Mouse (Mus musculus): ENCODE measurements around the gene Stk11ip. TPM values are rescaled to one million over a fixed set of nuclear protein-coding genes. Genes with fewer than 3 reads are reported as not detected.

Gene Stk11ip
- polyA plus RNA-seq, 3 experiments from 2014 or later: 6.5 to 11.9 (median 10.5) TPM

DNA sequence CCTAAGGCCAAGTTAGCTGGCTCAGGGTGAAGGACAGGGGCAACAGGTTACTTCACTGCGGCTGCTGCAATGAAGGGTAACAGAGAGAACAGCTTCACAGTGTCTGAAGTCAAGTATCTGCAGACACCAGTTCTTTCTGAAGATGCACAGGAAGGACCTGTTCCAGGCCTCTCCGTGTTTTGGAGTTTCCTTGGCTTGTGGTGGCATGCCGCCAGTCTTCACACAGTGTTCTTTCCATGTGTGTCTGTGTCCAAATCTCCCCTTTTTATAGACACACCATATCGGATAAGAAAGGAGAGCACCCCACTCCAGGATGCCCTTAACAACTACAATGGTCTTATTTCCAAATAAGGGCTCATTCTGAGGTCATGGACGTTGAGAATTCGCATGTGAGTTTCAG lies 23.0 kb downstream of the Stk11ip start:
- ATAC-seq: no peak

DNA sequence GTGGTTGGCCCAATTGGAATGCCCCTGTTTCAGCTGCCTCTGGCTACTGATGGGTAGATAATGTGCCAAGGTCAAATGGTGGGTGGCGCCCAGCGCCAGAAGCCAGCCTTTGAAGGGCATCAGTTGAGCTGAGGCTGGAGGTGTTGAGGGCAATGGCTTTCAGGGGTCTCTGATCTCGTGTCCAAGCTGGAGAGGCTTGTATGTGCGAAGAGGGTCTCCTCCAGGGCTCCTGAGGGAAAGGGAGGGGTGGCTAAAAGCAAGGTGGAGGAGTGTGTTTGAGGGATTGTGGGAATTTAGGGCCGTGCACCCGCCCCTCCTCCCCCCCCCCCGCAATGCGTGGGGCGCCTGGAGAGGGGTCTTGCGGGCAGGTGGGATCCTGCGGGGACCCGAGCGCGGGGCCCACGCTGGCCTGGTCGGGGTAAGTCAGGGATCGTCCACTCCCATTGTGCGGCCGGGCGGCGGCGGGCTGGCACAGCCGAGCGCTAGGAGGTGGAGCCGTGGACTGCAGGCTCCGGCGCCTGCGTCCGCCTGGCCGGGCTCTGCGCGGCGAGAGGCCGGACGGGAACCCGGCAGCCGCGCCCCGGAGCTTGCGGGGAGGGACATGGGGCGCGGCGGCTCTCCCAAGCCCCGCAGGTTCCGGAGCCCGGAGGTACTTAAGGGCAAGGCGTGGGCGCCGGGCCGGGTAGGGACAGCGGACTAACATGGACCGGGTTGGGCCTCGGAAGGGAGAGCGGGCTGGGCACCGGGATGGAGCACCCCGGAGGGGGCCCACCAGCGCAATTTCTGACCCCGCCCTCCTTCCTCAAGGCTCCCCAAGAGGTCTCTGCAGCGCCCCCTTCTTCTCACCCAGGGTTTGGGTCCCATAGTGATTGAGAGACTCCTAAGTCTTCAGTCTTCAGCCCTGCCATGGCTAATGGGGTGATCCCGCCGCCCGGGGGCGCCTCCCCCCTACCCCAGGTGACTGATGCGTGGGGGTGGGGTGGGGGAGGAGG lies 24.9 kb downstream of the Stk11ip start, which contains the start of gene Slc4a3:
Slc4a3 (plus strand) TSS at position 302 of the 992 bp plus-strand sequence.
- no peak for ATAC-seq

DNA sequence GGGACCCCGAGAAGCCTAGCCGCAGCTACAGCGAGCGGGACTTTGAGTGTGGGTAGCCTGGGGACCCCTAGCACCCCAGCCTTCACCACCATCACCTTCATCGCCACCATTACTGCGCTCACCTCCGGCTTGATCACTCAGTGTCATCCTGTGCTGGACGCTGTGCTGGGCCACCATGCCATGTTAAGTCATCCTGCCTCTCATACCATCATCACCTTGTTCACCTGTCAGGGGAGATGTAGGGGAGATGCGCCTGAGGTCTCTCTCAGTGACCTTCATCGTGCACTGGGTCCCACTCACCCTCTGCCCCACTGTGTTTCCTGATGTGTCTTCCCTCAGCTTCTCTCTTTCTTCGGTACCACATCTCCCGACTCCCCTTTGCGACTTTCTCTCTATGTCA lies 26.0 kb downstream of the Stk11ip start:
- no peak for ATAC-seq

DNA sequence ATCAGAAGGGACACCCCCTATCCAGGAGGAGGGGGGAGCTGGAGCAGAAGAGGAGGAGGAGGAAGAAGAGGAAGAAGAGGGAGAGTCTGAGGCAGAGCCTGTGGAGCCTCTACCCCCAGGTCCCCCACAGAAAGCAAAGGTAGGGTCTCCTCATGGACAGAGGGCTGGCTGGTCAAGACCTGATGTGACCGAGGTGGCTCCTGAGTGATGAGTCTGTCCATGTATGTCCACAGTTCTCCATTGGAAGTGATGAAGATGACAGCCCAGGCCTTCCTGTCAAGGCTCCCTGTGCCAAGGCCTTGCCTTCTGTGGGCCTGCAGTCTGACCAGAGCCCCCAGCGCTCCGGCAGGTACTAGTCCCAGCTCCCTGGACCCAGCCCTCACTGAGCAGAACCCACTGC lies 26.8 kb downstream of the Stk11ip start:
- no peak for ATAC-seq

DNA sequence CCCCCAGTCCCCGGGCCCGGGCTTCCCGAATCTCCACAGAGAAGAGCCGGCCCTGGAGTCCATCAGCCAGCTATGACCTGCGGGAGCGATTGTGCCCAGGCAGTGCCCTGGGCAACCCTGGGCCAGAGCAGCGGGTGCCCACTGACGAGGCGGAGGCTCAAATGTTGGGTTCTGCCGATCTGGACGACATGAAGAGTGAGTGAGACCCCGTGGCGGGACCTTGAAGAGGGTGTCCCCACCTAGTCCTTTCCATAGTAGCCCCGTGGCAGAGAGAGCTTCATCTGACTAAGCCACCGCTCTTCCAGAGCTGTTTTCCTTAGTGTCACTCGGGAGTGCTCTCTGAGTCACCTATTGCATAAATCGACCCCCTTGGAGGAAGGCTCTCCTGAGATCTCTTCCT lies 27.5 kb downstream of the Stk11ip start:
- ATAC-seq: no peak

DNA sequence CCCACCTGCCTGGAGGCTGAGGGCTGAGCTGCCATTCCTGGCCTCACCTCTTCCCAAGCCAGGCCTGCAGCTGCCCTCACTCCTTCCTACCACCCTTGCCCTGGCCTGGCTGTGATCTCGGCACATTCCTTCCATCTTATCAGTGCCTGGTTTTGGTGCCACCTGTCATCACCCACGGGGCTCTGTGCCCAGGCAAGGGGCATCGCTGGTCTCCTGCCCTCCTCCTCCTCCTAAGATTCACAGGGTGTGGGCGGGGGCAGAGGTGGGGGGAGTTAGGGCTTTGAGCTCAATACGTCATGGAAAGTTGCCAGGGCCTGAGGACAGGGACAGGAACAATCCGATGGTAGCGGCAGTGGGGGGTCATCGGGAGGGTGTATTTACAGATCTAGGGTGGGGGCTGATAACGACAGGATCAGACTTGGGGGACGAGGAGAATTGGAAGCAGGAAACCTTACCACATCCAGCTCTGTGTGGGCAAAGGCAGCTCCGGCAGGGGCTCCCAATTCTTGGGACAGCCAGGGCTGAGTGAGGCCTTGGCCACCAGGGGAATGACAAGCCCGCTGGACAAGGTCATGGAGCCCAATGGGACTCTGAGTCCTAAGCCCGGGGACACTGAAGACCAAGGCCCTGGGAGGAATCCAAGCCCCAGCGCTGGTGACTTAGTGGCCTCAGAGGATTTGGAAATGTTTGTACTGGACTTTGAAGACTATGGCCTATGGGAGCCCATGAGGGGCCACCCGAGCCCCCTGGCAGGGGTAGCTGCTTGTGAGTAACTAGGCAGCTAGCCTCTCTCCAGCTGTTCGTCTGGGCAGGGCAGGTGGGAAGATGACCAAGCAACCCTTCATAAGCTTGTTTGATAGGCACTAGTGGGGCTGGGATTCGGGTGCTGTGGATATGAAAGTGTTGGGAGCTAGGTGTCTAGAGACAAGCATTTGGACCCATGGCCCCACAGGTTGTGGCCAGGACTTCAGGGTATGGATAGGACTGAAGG lies 28.3 kb downstream of the Stk11ip start:
- ATAC-seq: no peak

DNA sequence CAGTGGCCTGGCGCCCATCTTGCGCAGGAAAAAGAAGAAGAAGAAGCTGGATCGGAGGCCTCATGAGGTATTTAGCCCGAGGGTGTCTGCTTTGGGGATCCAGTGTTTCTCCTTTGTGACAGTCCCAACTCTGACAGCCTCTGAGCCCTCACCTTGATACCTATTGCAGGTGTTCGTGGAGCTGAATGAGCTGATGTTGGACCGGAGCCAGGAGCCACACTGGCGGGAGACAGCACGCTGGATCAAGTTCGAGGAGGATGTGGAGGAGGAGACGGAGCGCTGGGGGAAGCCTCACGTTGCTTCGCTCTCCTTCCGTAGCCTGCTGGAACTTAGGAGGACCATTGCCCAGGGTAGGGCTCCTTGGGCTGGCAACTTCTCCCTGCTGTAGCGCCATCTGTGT lies 29.3 kb downstream of the Stk11ip start:
- no peak for ATAC-seq

DNA sequence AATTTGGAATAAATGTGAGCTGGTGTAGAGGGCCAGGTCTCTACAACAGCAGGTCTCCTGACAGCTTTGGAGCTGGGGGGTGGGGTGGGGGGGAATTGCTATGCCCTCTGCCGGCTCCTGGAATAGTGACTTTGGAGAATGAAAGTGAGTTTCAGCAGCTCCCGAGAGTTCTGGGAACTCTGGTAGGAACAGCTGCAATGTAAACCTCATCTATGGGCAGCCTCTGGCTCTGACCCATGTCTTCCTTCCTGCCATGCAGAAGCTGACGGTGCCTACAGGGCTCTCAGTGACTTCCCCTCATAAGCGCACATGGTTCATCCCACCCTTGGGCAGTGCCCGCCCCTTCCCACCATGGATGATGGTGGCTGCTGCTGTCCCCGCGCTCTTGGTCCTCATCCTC lies 34.4 kb downstream of the Stk11ip start:
- ATAC-seq: no peak

DNA sequence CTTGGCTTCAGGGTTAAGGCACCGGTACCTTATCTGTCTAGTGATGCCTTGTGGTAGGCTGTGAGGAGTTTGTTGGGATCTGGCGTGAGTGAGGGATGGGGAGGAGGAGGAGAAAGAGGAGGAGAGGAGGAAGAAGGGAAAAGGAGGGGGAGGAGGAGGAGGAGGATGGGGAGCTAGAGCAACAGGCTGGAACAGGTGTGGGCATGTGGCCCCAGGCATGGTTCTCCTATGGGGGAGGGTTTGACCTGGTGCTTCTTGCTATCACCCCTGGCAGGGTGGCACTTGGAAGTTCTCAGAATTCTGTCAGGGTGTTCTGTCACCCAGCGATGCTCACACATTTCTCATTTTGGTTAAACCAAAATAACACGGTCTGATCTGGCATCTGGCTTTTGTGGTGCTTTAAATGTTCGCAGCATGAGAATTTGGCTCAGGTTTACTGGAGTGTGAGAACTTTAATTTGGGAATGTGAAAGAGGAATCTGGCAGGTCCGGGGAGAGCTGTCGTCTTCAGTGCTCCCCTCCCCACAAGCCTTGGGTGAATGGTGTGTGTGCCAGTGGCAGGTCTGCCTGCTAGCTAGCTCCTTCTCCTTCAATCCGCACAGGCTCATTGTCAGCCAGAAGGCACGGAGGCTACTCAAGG lies 34.9 kb downstream of the Stk11ip start:
- ATAC-seq: no peak

DNA sequence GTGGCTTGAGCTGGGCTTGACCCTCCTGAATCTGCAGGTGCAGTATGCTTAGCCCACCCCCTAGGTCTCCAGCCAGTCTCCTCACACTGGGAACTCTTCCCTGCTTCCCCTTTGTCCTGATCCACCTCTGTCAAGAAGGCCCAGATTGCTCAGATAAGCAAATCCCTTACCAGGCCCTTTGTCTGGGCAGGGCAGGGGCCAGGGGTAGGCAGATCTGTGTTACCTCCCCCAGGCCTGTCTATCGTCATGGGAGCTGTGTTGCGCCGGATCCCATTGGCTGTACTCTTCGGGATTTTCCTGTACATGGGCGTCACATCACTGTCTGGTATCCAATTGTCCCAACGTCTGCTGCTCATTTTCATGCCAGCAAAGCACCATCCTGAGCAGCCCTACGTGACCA lies 35.7 kb downstream of the Stk11ip start:
- ATAC-seq: no peak

DNA sequence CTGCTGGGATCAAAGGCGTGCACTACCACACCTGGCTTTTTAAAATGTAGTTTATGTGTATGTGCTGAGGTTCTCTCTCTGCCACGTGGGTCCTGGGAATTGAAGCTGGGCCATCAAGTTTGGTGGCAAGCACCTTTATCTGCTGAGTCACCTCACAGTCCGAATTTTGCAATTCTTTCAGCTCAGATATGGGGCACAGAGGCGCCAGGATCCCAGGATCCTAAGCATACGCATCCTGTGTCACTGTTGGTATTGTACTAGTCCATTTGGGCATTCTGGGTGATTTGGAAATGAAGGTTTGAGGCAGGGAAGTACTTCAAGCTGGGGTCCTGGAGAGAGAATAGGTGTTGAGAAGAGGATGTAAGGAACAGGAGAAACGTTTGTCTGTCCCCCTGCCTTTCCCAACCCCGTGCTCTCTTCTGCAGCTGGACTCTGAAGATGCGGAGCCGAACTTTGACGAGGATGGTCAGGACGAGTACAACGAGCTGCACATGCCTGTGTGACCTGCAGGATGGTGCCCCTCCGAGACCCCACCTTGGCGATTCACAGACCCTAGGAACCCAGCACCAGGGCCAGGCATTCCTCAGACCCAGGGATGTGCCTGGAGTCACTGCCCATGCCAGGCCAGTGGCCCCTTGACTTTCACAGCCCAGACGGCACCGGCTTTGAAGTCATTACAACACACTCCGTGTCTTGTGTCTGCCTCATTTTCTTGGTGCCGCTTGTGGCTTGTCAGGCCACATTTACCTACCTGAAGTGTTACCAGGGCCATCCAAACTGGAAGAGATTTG lies 37.3 kb downstream of the Stk11ip start:
- ATAC-seq: no peak

DNA sequence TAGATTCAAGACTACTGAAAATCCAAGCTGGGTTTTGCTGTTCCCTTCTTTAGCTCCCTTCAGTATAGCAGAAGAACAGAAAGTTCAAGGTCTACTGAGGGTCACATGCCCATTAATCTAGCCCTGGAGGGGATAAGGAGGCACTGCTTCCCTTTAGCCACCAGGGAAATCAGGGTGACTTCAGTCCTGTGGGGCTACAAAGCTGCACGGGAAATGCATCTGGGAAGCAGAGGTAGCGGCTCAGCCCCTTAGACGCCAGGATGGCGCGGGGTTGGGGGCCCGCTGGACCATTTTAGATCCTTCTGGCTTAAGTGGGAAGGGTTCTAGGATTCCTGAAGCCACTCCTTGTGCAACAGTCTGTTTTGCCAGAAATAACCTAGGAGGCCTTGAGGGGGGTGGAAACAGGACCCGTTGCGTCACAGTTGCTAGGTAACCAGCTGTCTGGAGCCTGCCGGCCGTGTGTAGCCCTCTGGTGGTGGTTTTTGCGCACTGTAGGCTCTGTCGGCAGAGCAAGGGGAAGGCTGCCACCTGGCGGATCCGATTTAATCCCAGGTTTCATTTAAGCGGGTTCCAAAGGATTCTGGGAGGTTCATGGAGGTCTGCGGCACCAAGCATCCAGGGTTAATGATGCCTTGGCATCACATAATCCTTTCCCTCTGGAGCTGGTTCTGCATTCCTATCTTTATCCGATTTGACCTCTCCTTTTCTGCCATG lies 38.0 kb downstream of the Stk11ip start:
- peak; percentile 69 for ATAC-seq

DNA sequence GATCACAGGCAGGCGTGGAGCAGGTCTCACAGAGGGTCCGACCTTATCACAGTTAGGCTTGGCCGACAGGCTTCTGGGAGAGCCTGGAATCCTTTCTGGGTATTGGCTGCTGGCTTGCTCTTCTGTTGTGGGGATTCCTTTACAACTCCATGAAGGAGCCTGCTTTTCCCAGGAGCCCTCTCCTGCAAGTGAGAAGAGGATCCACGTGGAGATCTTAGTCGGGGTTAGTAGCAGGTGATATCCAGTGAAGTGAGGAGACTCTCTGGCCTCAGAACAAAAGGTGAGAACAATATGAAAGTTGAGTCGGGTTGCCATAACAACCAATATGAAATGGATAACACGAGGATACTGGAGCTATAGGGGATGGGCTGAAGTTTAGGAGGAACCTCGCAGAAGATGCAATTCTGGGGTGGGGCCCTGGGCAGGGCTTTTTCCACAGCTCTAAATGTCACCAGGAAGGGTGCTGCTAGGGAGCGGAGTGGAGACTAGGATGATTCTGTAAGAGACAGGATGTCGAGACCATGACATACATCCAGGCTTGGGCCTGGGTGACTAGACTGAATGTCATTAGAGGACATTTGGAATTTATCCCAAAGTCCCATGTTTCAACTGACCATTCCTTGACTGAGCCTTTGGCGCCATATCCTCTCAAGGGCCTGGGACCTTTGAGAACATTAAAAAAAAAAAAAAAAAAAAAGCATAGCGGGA lies 39.0 kb downstream of the Stk11ip start:
- no peak for ATAC-seq

DNA sequence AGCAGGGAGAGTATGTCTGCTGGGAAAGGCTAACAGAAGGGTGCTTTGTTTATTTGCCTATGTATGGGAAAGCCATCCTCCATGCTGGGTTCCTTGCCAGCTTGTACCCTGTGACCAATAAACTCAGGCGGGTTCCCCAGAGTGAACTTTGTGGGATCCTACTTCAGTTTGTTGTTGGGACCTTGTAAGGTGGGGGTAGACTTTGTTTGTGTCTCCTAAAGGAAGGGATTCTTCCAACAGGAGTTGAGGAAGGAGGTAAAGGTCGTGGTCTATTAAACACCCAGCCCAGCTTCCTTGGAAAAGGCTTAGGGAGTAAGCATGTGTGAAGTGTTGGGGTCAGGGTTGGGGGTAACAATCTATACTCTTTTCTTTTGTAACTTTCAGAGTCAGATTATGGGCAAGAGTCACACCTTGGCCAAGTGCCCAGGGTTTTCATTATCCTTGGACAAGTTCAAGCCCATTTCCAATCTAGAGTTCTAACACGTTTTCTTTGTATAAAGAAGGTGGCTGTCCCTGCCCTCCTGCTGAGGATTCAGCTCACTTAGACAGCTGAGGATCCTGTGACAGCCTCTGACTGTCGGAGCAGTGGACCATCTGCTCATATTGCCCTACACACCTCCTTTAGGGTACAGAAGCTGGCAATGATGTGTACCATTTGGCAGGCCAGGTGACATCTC lies 40.0 kb downstream of the Stk11ip start:
- ATAC-seq: no peak

DNA sequence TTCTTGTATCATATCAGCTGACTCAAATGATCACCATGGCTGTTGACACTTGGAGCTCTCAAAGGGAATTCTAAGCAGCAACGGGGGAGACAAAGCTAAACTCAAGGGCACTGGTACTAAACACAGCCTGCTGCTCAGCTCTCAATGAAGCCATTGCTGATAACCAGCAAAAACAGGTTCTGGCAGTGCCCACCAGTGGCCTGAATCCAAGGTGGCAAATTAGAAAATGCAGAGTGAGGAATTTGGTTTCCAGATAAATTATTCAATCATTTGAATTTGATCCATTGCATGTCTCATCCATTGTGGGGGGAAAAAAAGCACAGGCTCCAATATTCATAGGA lies 40.5 kb downstream of the Stk11ip start:
- no peak for ATAC-seq

DNA sequence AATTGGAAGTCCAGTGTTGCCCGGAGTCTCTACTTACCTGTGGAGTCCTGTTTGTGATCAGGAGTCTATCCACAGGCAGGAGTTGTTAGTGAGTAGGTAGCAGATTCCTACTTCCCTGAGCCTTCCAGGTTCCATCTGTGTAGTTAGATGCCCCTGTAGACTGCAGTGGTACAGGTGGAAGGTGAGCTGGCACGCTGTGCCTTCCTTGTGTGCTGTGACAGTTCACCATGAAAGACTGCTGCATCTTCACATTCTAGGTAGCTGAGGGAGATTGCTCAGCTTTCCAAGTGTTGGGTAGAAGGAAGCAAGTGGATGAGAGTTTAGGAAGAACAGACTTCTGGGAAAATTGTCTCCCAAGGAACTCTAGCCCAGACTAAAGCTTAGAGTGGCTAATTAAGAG lies 42.8 kb downstream of the Stk11ip start:
- ATAC-seq: no peak

DNA sequence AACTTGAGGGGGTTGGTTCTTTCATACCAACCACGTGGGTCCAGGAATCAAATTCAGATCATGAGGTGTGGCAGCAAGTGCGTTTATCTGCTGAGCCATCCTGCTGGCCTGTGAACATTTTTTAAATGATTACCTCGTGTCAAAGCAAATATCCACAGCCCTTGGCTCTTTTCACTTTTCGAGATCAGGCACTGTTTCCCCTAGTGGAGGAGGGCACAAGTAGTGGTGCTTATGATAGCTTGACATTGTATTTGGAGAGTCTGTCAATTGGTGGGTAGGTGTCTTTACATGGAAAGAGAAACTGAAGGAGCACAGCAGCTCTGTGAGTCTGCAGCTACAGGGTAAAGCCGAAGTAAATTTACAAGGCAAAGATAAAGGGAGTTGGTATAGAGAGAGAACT lies 43.6 kb downstream of the Stk11ip start:
- no peak for ATAC-seq

DNA sequence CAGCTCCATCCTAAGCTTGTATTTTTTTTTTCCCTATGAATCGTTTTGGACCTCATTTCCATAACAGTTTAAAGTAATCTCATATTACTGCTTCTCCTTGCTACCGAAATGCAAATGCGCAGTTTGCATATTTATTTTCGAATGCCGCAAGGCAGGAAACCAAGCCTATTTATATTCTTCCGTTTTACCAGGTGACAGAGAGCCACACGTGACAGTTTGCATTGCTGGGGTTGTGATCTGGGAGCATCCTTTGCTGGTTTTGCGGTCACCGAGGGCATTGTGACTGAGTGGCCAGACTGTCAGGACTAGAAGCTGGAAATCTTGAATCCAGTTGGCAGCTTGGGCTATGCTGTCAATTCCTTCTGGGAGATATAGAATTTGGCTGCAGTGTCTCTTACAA lies 44.3 kb downstream of the Stk11ip start:
- ATAC-seq: no peak

DNA sequence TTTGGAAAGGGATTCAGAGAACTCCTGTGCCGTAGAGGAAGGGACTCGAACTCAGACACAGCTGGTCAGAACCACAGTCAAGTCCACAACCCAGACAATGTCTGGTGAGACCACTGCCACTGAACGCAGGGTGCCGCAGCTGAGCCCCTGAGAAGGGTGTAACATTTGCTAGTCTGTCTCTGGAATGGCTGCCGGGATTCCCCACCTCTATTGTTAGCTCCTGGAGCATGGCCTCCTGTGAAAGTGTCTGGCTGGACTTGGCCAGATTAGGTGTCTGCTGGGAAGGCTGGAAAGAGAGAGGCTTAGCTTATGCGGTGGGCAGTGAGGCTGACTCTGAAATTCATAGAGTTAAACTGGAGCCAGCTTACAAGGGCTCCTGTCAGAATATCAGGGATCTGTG lies 49.1 kb downstream of the Stk11ip start:
- no peak for ATAC-seq

DNA sequence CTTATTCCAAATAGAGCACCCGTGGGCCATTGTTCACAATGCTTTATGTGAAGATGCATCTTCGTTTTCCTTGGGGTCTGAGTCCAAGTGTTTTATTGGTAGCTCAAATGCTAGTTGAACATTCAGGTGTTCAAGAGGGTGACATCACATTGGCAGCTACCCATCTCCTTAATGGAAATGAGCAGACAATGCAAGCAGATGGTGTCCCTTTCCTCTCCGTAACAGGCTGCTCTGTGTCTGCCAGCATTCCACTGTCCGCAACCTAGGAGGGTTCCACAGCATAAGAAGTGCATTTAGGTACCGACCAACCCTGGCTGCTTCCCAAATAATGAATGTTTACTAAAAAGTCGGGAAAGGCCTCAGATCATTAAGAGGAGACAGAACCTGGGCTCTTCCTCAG lies 51.4 kb downstream of the Stk11ip start:
- no peak for ATAC-seq

Measured in inflammation-experienced regulatory T-cells, adult 6 months (primary cell).